Mouse (Mus musculus) midbrain, embryonic 16.5 days (tissue): Measurements from ENCODE around the gene Tbca. TPM values are rescaled to one million over a fixed set of nuclear protein-coding genes. Genes with fewer than 3 reads are reported as not detected.
A peak's percentile ranks its signal among the peaks of the same experiment; 100 is the strongest.

Experiments
- ATAC-seq: fragments of 200-750 bp; cut with Nextera tagmentation; 2 replicates; pipeline ENCODE4 v1.8.0; 2017; ENCODE audit warnings: moderate TSS enrichment
- H3K27ac ChIP-seq: fragments of 300-500 bp; sonication (generic); 2 replicates; pipeline ENCODE4 v1.5.1; 2014; ENCODE audit warnings: mild to moderate bottlenecking, low read length, mixed read lengths
- H3K27me3 ChIP-seq: fragments of 300-500 bp; sonication (generic); 2 replicates; pipeline ENCODE4 v1.6.1; 2014; ENCODE audit warnings: low read depth, low read length, mixed read lengths; ENCODE audit not compliant: control insufficient read depth, insufficient read depth
- H3K36me3 ChIP-seq: fragments of 300-500 bp; sonication (generic); 2 replicates; pipeline ENCODE4 v1.6.1; 2014; ENCODE audit warnings: mild to moderate bottlenecking, low read length, moderate library complexity, mixed read lengths; ENCODE audit not compliant: control insufficient read depth, insufficient read depth
- H3K4me1 ChIP-seq: fragments of 300-500 bp; sonication (generic); 2 replicates; pipeline ENCODE4 v1.6.1; 2014; ENCODE audit warnings: mild to moderate bottlenecking, low read length, mixed read lengths; ENCODE audit not compliant: control insufficient read depth, insufficient read depth
- H3K4me2 ChIP-seq: fragments of 300-500 bp; sonication (generic); 2 replicates; pipeline ENCODE4 v1.6.1; 2014; ENCODE audit warnings: mild to moderate bottlenecking, low read length, mixed read lengths
- H3K4me3 ChIP-seq: fragments of 300-500 bp; sonication (generic); 2 replicates; pipeline ENCODE4 v1.5.1; 2014; ENCODE audit warnings: low read depth, mild to moderate bottlenecking, low read length, moderate library complexity, mixed read lengths
- H3K9ac ChIP-seq: fragments of 300-500 bp; sonication (generic); 2 replicates; pipeline ENCODE4 v1.6.1; 2014; ENCODE audit warnings: low read depth, low read length, mixed read lengths
- H3K9me3 ChIP-seq: fragments of 300-500 bp; sonication (generic); replicated peaks from 2 replicates; pipeline ENCODE4 v1.6.1; 2014; ENCODE audit warnings: mild to moderate bottlenecking, low read length, mixed read lengths; ENCODE audit not compliant: control insufficient read depth, poor library complexity, severe bottlenecking
- WGBS: fragments of 180-500 bp; shearing (Covaris S2); extraction: QIAGEN DNeasy Blood & Tissue Kit; methylation state at CpG from one replicate; pipeline ENCODE4 v1.1.7; 2014; 5-methylcytosine and 5-hydroxymethylcytosine counted together
- polyA plus RNA-seq: library from polyadenylated mRNA; unstranded; fragments of >200 nt; fragmentation: Nextera tagmentation; extraction: Ambion mirVana; gene quantifications from 2 replicates; pipeline ENCODE4 v1.2.1, GENCODE M21; 2015

Gene Tbca
- polyA plus RNA-seq, 1 experiment from 2014 or later: 304 TPM

- no peaks in the 10 kb centered on the region for H3K4me1 ChIP-seq
- 49% methylated on average over 2 of the region's 2 CpGs for WGBS
- no peak for ATAC-seq
These were observed 39.1 kb downstream of the Tbca start for GRCm38 (mm10) chr13:94827847-94828246.

DNA sequence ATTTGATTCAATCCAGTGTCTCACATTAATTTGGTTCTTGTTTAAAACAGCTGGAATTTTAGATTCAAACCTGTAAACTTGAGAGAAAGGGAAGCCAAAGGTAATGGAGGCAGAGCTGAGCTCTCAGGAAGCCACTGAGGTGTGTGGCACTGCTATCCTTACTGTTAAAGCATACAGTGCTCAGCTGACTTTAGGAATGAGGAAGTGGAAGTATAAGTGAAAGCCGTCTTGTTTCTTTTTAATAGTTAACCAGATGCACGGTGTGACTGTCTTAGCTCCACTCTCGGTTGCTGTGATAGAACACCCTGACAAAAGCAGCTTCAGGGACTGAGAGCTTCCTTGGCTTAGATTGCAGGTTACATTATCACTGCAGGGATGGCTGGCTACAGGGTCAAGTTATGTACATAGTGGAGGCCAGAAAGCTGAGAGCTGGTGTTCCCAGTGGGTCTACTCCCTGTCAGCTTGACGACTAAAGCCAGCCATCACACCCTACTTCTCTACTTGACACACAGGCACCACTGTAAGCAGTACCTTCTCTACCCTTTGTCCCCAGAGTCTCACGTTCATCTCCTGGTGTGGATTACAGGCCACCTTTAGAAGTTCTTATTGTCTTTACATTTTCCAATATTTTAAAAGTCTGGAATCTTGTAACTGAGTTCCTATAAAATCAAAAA is 49.5 kb downstream of the Tbca start:
- 71% methylated on average over 5 of the region's 5 CpGs for WGBS
- ATAC-seq: no peak
- H3K27ac ChIP-seq: no peak overlapping the region

More at GRCm38 (mm10) chr13:94827847-94828246, 39.1 kb downstream of the Tbca start:
- Histone ChIP-seq H3K27me3 (no peaks in the 10 kb centered on the region), H3K9me3 (no peaks in the 10 kb centered on the region), H3K4me3 (no peak overlapping the region), H3K9ac (no peak overlapping the region), H3K27ac (no peak overlapping the region), H3K36me3 (no peaks in the 10 kb centered on the region), H3K4me2 (no peak overlapping the region)

DNA sequence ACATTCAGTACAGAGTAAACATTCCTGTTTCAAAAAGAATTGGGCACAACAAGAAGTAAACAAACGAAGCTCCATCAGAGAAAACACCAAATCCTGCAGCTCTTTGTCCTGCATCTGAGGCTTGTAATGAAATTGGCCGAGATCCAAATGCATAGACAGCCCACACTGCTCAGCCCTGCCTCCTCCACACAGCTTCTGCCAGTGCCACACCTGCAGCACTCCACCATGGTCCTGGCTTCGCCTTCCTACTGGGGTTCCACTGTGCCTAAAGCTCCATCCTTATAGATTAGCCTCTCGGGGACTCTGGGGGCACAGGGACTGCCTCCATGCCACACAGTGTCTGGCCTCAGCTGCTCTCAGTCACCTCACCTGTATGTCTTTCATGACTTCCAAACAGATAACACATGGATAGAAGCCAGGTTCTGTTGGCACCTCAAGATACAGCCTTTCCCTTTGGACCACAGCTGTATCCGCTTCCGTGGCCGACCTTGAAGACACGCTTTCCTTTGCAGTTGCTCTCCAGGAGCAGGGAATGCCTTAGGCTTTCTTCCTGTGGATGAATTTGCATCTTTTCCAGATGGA is 50.1 kb downstream of the Tbca start:
- WGBS: 75% methylated on average over 8 of the region's 8 CpGs
- H3K27me3 ChIP-seq: no peaks in the 10 kb centered on the region
- no peak overlapping the region for H3K9ac ChIP-seq
- H3K4me2 ChIP-seq: no peak overlapping the region
- peaks cover 23% of the 10 kb centered on the region for H3K36me3 ChIP-seq
- H3K9me3 ChIP-seq: no peaks in the 10 kb centered on the region
- ATAC-seq: peak; percentile 66
- no peaks in the 10 kb centered on the region for H3K4me1 ChIP-seq
- H3K27ac ChIP-seq: no peak overlapping the region; the same call in 1 of the 2 replicates
- no peak overlapping the region for H3K4me3 ChIP-seq

More for the DNA sequence above, 49.5 kb downstream of the Tbca start:
- Histone ChIP-seq H3K36me3 (peaks cover 22% of the 10 kb centered on the region), H3K4me2 (no peak overlapping the region), H3K4me1 (no peaks in the 10 kb centered on the region), H3K9me3 (no peaks in the 10 kb centered on the region), H3K9ac (no peak overlapping the region), H3K27me3 (no peaks in the 10 kb centered on the region), H3K4me3 (no peak overlapping the region)

DNA sequence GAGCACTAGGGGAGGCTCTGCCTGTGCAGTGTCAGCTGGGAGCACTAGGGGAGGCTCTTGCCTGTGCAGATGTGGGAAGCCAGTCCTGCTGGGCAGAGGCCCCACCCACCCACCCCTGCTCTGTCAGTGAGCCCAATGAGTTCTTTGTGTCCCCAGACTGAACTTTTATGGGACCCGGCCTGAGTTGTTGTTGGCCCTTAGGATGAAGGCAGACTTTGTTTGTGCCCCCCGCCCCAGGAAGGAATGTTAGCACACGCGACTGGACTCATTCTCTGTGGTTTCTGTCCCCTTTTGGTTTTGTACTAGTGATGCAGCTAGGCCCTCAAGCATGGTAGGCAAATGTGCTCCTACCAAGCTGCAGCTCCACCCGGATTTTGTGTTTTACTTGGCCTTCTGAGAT is 54.5 kb downstream of the Tbca start:
- Histone ChIP-seq H3K27me3 (no peaks in the 10 kb centered on the region), H3K4me3 (no peak overlapping the region), H3K36me3 (peaks cover 21% of the 10 kb centered on the region; the same call in 1 of the 2 replicates), H3K9me3 (no peaks in the 10 kb centered on the region), H3K4me1 (no peaks in the 10 kb centered on the region), H3K4me2 (no peak overlapping the region), H3K9ac (no peak overlapping the region), H3K27ac (no peak overlapping the region)
- no peak for ATAC-seq
- WGBS: 79% methylated on average over 5 of the region's 5 CpGs

DNA sequence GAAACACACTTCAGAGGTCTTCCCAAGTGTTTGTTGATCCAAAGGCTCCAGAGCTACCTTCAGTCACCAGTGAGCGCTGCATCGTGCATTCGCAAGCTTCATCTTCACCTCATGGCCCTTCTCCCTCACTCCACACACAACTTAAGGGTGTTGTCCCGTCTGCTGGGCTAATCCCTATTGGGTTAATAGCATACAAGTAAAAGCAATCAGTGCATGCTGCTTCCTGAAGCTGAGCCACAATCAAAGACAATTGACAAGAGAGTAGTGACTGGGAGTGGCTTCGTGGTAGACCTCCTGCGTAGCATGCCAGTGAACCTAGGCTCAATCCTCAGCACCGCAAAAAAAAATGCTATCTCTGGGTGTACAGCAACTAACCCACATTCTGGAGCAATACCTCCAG is 59.2 kb downstream of the Tbca start:
- Histone ChIP-seq H3K9me3 (no peaks in the 10 kb centered on the region), H3K27me3 (no peaks in the 10 kb centered on the region), H3K4me2 (no peak overlapping the region), H3K36me3 (0 out of 2 replicates have a peak, but pooled peaks cover 4% of the 10 kb centered on the region), H3K4me1 (no peaks in the 10 kb centered on the region), H3K9ac (no peak overlapping the region), H3K4me3 (no peak overlapping the region), H3K27ac (no peak overlapping the region)
- 79% methylated on average over 7 of the region's 7 CpGs for WGBS
- ATAC-seq: no peak

GRCm38 (mm10) chr13:94849351-94849750 is 60.6 kb downstream of the Tbca start:
- ATAC-seq: no peak
- Histone ChIP-seq H3K27ac (no peak overlapping the region), H3K4me3 (no peak overlapping the region), H3K27me3 (peaks cover 3% of the 10 kb centered on the region; the same call in 1 of the 2 replicates), H3K4me2 (no peak overlapping the region), H3K9me3 (no peaks in the 10 kb centered on the region), H3K36me3 (no peaks in the 10 kb centered on the region), H3K4me1 (no peaks in the 10 kb centered on the region), H3K9ac (no peak overlapping the region)
- 82% methylated on average over 13 of the region's 13 CpGs for WGBS

DNA sequence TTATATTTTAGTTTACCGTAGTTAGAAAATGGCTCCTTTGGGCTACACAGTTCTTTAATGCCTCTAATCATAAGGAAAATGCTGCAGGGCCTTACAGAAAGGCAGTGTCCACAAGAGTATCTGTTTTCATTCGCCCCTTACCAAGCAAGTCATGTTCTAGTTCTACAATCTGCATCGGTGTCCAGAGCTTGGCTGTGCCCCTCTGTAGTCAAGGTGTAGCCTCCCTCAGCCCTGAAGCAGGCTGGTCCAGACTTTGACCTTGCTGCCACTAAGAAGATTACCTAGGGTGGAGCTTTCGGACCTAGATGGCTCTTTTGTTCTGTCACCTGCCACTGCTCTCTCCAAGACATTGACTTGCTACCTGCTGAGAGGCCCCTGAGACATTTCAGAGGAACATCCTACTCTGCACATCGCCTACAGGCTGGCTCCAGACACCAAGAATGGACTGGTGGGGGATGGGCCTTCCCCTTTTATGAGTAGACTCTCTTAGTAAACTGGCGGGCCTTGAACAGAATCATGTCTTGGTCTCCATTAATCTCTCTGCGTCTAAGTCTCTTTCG is 69.4 kb downstream of the Tbca start:
- H3K27me3 ChIP-seq: peaks cover 46% of the 10 kb centered on the region
- H3K4me2 ChIP-seq: no peak overlapping the region
- H3K9me3 ChIP-seq: no peaks in the 10 kb centered on the region
- H3K4me1 ChIP-seq: no peaks in the 10 kb centered on the region
- no peak overlapping the region for H3K27ac ChIP-seq
- H3K36me3 ChIP-seq: no peaks in the 10 kb centered on the region
- WGBS: 58% methylated on average over 8 of the region's 8 CpGs
- H3K4me3 ChIP-seq: no peak overlapping the region
- H3K9ac ChIP-seq: no peak overlapping the region
- ATAC-seq: no peak

DNA sequence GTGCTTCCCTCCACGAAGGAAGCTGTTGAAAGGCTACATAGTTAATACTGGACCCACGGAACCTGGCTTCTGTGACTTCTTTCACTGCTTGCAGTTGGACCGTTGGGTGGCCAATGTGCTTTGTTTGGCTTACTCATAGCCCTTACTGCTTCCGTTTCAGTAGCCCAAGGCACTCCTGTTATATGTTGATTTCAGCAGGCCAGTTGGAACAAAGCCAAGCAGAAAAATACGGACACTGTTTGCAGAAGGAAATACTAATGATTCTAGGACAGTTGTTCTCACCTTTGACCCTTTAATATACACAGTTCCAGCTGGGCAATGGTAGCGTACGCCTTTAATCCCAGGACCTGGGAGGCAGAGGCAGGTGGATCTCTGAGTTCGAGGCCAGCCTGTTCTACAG is 70.5 kb downstream of the Tbca start:
- peaks cover 54% of the 10 kb centered on the region for H3K27me3 ChIP-seq
- H3K9me3 ChIP-seq: no peaks in the 10 kb centered on the region
- H3K27ac ChIP-seq: no peak overlapping the region
- no peak overlapping the region for H3K9ac ChIP-seq
- no peaks in the 10 kb centered on the region for H3K36me3 ChIP-seq
- no peaks in the 10 kb centered on the region for H3K4me1 ChIP-seq
- ATAC-seq: no peak
- H3K4me3 ChIP-seq: no peak overlapping the region
- 84% methylated on average over 8 of the region's 8 CpGs for WGBS
- no peak overlapping the region for H3K4me2 ChIP-seq

GRCm38 (mm10) chr13:94862491-94863230 is 74.0 kb downstream of the Tbca start:
- Histone ChIP-seq H3K27ac (no peak overlapping the region), H3K4me1 (no peaks in the 10 kb centered on the region), H3K27me3 (peaks cover 79% of the 10 kb centered on the region), H3K4me2 (no peak overlapping the region), H3K9me3 (no peaks in the 10 kb centered on the region), H3K4me3 (no peak overlapping the region), H3K36me3 (no peaks in the 10 kb centered on the region), H3K9ac (no peak overlapping the region)
- WGBS: 72% methylated on average over 5 of the region's 5 CpGs
- ATAC-seq: no peak
